Mouse (Mus musculus) embryonic facial prominence, embryonic 12.5 days (tissue): ENCODE measurements at regions not wholly inside any gene's neighbourhood (a gene's known extent, or its start where the extent isn't known, plus 50 kb on each side); places are given as distances from the start of the nearest gene placed in this dataset.

Experiments
- ATAC-seq: fragments of 200-750 bp; cut with Nextera tagmentation; 2 replicates; pipeline ENCODE4 v1.8.0; 2017; ENCODE audit not compliant: insufficient number of reproducible peaks, insufficient read depth, low FRiP score, low TSS enrichment
- H3K27ac ChIP-seq: fragments of 300-500 bp; sonication (generic); 2 replicates; pipeline ENCODE4 v1.5.1; 2016; ENCODE audit warnings: mild to moderate bottlenecking
- H3K27me3 ChIP-seq: fragments of 300-500 bp; sonication (generic); 2 replicates; pipeline ENCODE4 v1.6.1; 2016; ENCODE audit warnings: mild to moderate bottlenecking, moderate library complexity
- H3K36me3 ChIP-seq: fragments of 300-500 bp; sonication (generic); 2 replicates; pipeline ENCODE4 v1.6.1; 2016; ENCODE audit warnings: mild to moderate bottlenecking
- H3K4me1 ChIP-seq: fragments of 300-500 bp; sonication (generic); 2 replicates; pipeline ENCODE4 v1.6.1; 2016
- H3K4me2 ChIP-seq: fragments of 300-500 bp; sonication (generic); replicated peaks from 2 replicates; pipeline ENCODE4 v1.6.1; 2016; ENCODE audit warnings: mild to moderate bottlenecking, moderate library complexity
- H3K4me3 ChIP-seq: fragments of 300-500 bp; sonication (generic); 2 replicates; pipeline ENCODE4 v1.5.1; 2016; ENCODE audit warnings: mild to moderate bottlenecking
- H3K9ac ChIP-seq: fragments of 300-500 bp; sonication (generic); 2 replicates; pipeline ENCODE4 v1.6.1; 2016; ENCODE audit warnings: mild to moderate bottlenecking, moderate library complexity
- H3K9me3 ChIP-seq: fragments of 300-500 bp; sonication (generic); 2 replicates; pipeline ENCODE4 v1.6.1; 2016; ENCODE audit warnings: mild to moderate bottlenecking, moderate library complexity
- WGBS: fragments of 180-500 bp; shearing (Covaris S2); methylation state at CpG from one replicate; pipeline ENCODE4 v1.1.7; 2016; 5-methylcytosine and 5-hydroxymethylcytosine counted together

GRCm38 (mm10) chr1:183803826-183804225 lies 209.3 kb upstream of the Dusp10 start:
- 86% methylated on average over 1 of the region's 1 CpGs for WGBS
- no peaks in the 10 kb centered on the region for H3K36me3 ChIP-seq
- peaks cover 9% of the 10 kb centered on the region; the same call in 1 of the 2 replicates for H3K4me1 ChIP-seq
- H3K4me3 ChIP-seq, result no peak overlapping the region
- H3K27me3 ChIP-seq, result no peaks in the 10 kb centered on the region
- ATAC-seq, result no peak
- no peak overlapping the region for H3K27ac ChIP-seq
- H3K9me3 ChIP-seq, result no peaks in the 10 kb centered on the region
- no peak overlapping the region for H3K9ac ChIP-seq
- no peak overlapping the region for H3K4me2 ChIP-seq

GRCm38 (mm10) chr1:183804295-183804694 lies 208.8 kb upstream of the Dusp10 start:
- Histone ChIP-seq H3K27me3 (no peaks in the 10 kb centered on the region), H3K4me2 (no peak overlapping the region), H3K9me3 (no peaks in the 10 kb centered on the region), H3K9ac (no peak overlapping the region), H3K27ac (no peak overlapping the region), H3K4me3 (no peak overlapping the region), H3K36me3 (no peaks in the 10 kb centered on the region), H3K4me1 (peaks cover 9% of the 10 kb centered on the region; the same call in 1 of the 2 replicates)
- ATAC-seq, result no peak
- 79% methylated on average over 2 of the region's 2 CpGs for WGBS

GRCm38 (mm10) chr1:183806864-183807730 lies 206.0 kb upstream of the Dusp10 start:
- H3K4me1 ChIP-seq, result peaks cover 9% of the 10 kb centered on the region; the same call in 1 of the 2 replicates
- H3K27ac ChIP-seq, result no peak overlapping the region
- 58% methylated on average over 8 of the region's 8 CpGs for WGBS
- no peaks in the 10 kb centered on the region for H3K36me3 ChIP-seq
- H3K9me3 ChIP-seq, result no peaks in the 10 kb centered on the region
- no peak overlapping the region for H3K4me2 ChIP-seq
- no peaks in the 10 kb centered on the region for H3K27me3 ChIP-seq
- no peak for ATAC-seq
- H3K4me3 ChIP-seq, result no peak overlapping the region
- H3K9ac ChIP-seq, result no peak overlapping the region

GRCm38 (mm10) chr1:183808168-183808567 lies 204.9 kb upstream of the Dusp10 start:
- Histone ChIP-seq H3K27ac (0 out of 2 replicates have a peak overlapping the region, but pooled peaks have one; percentile 30), H3K27me3 (no peaks in the 10 kb centered on the region), H3K9me3 (no peaks in the 10 kb centered on the region), H3K9ac (no peak overlapping the region), H3K36me3 (no peaks in the 10 kb centered on the region), H3K4me3 (no peak overlapping the region), H3K4me1 (peaks cover 9% of the 10 kb centered on the region; the same call in 1 of the 2 replicates), H3K4me2 (no peak overlapping the region)
- no peak for ATAC-seq
- 64% methylated on average over 2 of the region's 2 CpGs for whole genome bisulfite sequencing

- ATAC-seq, result no peak
- 55% methylated on average over 5 of the region's 5 CpGs for WGBS
- H3K9ac ChIP-seq, result no peak overlapping the region
Observed at GRCm38 (mm10) chr1:183820555-183820954, 192.5 kb upstream of the Dusp10 start.

GRCm38 (mm10) chr1:183826300-183826699 lies 186.8 kb upstream of the Dusp10 start:
- WGBS, result 21% methylated on average over 4 of the region's 4 CpGs
- Histone ChIP-seq H3K9me3 (no peaks in the 10 kb centered on the region), H3K27ac (no peak overlapping the region), H3K4me2 (no peak overlapping the region), H3K27me3 (no peaks in the 10 kb centered on the region), H3K9ac (no peak overlapping the region), H3K4me1 (no peaks in the 10 kb centered on the region), H3K36me3 (no peaks in the 10 kb centered on the region), H3K4me3 (no peak overlapping the region)
- no peak for ATAC-seq

More at GRCm38 (mm10) chr1:183820555-183820954, 192.5 kb upstream of the Dusp10 start:
- Histone ChIP-seq H3K9me3 (no peaks in the 10 kb centered on the region), H3K27ac (no peak overlapping the region), H3K4me3 (no peak overlapping the region), H3K36me3 (no peaks in the 10 kb centered on the region), H3K27me3 (no peaks in the 10 kb centered on the region), H3K4me1 (no peaks in the 10 kb centered on the region), H3K4me2 (no peak overlapping the region)

- 68% methylated on average over 4 of the region's 4 CpGs for WGBS
- Histone ChIP-seq H3K9me3 (no peaks in the 10 kb centered on the region), H3K4me3 (no peak overlapping the region), H3K4me2 (no peak overlapping the region), H3K36me3 (no peaks in the 10 kb centered on the region), H3K4me1 (no peaks in the 10 kb centered on the region), H3K9ac (no peak overlapping the region), H3K27ac (no peak overlapping the region), H3K27me3 (no peaks in the 10 kb centered on the region)
- ATAC-seq, result no peak
Observed at GRCm38 (mm10) chr1:183845135-183845534, 168.0 kb upstream of the Dusp10 start.

- WGBS, result 73% methylated on average over 3 of the region's 3 CpGs
- H3K4me2 ChIP-seq, result no peak overlapping the region
Observed at GRCm38 (mm10) chr1:183853956-183854613, 159.0 kb upstream of the Dusp10 start.

GRCm38 (mm10) chr1:183865111-183865510 lies 148.0 kb upstream of the Dusp10 start:
- H3K4me3 ChIP-seq, result no peak overlapping the region
- no peak overlapping the region for H3K4me2 ChIP-seq
- H3K9ac ChIP-seq, result no peak overlapping the region
- H3K27ac ChIP-seq, result no peak overlapping the region
- 77% methylated on average over 4 of the region's 4 CpGs for WGBS
- no peaks in the 10 kb centered on the region for H3K4me1 ChIP-seq
- no peak for ATAC-seq
- no peaks in the 10 kb centered on the region for H3K9me3 ChIP-seq
- no peaks in the 10 kb centered on the region for H3K27me3 ChIP-seq
- H3K36me3 ChIP-seq, result no peaks in the 10 kb centered on the region

More at GRCm38 (mm10) chr1:183853956-183854613, 159.0 kb upstream of the Dusp10 start:
- H3K27me3 ChIP-seq, result no peaks in the 10 kb centered on the region
- H3K36me3 ChIP-seq, result no peaks in the 10 kb centered on the region
- ATAC-seq, result no peak
- H3K4me1 ChIP-seq, result no peaks in the 10 kb centered on the region
- no peak overlapping the region for H3K4me3 ChIP-seq
- H3K9ac ChIP-seq, result no peak overlapping the region
- no peak overlapping the region for H3K27ac ChIP-seq
- H3K9me3 ChIP-seq, result no peaks in the 10 kb centered on the region

- H3K9me3 ChIP-seq, result no peaks in the 10 kb centered on the region
- H3K27me3 ChIP-seq, result no peaks in the 10 kb centered on the region
- H3K9ac ChIP-seq, result no peak overlapping the region
- no peak overlapping the region for H3K4me3 ChIP-seq
- no peaks in the 10 kb centered on the region for H3K4me1 ChIP-seq
- no peak overlapping the region for H3K27ac ChIP-seq
- 74% methylated on average over 3 of the region's 3 CpGs for WGBS
- no peaks in the 10 kb centered on the region for H3K36me3 ChIP-seq
- no peak overlapping the region for H3K4me2 ChIP-seq
- ATAC-seq, result no peak
Observed at GRCm38 (mm10) chr1:183865586-183865985, 147.5 kb upstream of the Dusp10 start.

- ATAC-seq, result no peak
Observed at GRCm38 (mm10) chr1:183868965-183869364, 144.1 kb upstream of the Dusp10 start.

GRCm38 (mm10) chr1:183895936-183896335 lies 117.2 kb upstream of the Dusp10 start:
- ATAC-seq, result no peak
- WGBS, result 93% methylated on average over 3 of the region's 3 CpGs

More at GRCm38 (mm10) chr1:183868965-183869364, 144.1 kb upstream of the Dusp10 start:
- H3K27me3 ChIP-seq, result no peaks in the 10 kb centered on the region
- no peak overlapping the region for H3K4me2 ChIP-seq
- no peak overlapping the region for H3K4me3 ChIP-seq
- no peaks in the 10 kb centered on the region for H3K36me3 ChIP-seq
- no peak overlapping the region for H3K27ac ChIP-seq
- H3K9me3 ChIP-seq, result no peaks in the 10 kb centered on the region
- no peaks in the 10 kb centered on the region for H3K4me1 ChIP-seq
- WGBS, result 96% methylated on average over 5 of the region's 5 CpGs
- no peak overlapping the region for H3K9ac ChIP-seq

More at GRCm38 (mm10) chr1:183895936-183896335, 117.2 kb upstream of the Dusp10 start:
- Histone ChIP-seq H3K4me1 (no peaks in the 10 kb centered on the region; the same call in 1 of the 2 replicates), H3K4me2 (no peak overlapping the region), H3K36me3 (no peaks in the 10 kb centered on the region), H3K27ac (no peak overlapping the region), H3K9ac (no peak overlapping the region), H3K9me3 (no peaks in the 10 kb centered on the region), H3K27me3 (no peaks in the 10 kb centered on the region), H3K4me3 (no peak overlapping the region)
